Mouse (Mus musculus): ENCODE data around the gene Sgk1. TPM values are rescaled to one million over a fixed set of nuclear protein-coding genes. Genes with fewer than 3 reads are reported as not detected.
A peak's percentile ranks its signal among the peaks of the same experiment; 100 is the strongest.

Gene Sgk1
- polyA plus RNA-seq, 1 experiment from 2014 or later, result 40.0 TPM

- peaks cover 1% of the 10 kb centered on the region; the same call in 1 of the 2 replicates for H3K36me3 ChIP-seq
These were observed 109.4 kb downstream of the Sgk1 start for GRCm38 (mm10) chr10:21991351-21991840.

GRCm38 (mm10) chr10:21991986-21992833 lies 110.2 kb downstream of the Sgk1 start:
- Histone ChIP-seq H3K4me1 (replicated peaks) (peaks cover 36% of the 10 kb centered on the region), H3K27me3 (peaks cover 29% of the 10 kb centered on the region), H3K4me2 (peak overlapping the region; percentile 98), H3K9ac (no peak overlapping the region), H3K27ac (no peak overlapping the region), H3K36me3 (peaks cover 9% of the 10 kb centered on the region), H3K4me3 (peak overlapping the region; percentile 60; the same call in 1 of the 2 replicates), H3K9me3 (no peaks in the 10 kb centered on the region)
- WGBS, result 20% methylated on average over 17 of the region's 17 CpGs
- no peak for ATAC-seq (ENCODE audit: low FRiP score)

More at GRCm38 (mm10) chr10:21991351-21991840, 109.4 kb downstream of the Sgk1 start:
- peak overlapping the region; percentile 12; the same call in 1 of the 2 replicates for H3K4me3 ChIP-seq
- ATAC-seq (ENCODE audit: low FRiP score), result no peak
- H3K9me3 ChIP-seq, result no peaks in the 10 kb centered on the region
- WGBS, result 21% methylated on average over 17 of the region's 17 CpGs
- H3K27ac ChIP-seq, result no peak overlapping the region
- H3K9ac ChIP-seq, result no peak overlapping the region
- peak overlapping the region; percentile 38 for H3K4me2 ChIP-seq
- H3K27me3 ChIP-seq, result peaks cover 25% of the 10 kb centered on the region
- H3K4me1 ChIP-seq (replicated peaks), result peaks cover 35% of the 10 kb centered on the region

- WGBS, result 1% methylated on average over 30 of the region's 30 CpGs
These were observed 111.0 kb downstream of the Sgk1 start for GRCm38 (mm10) chr10:21992834-21993514.

GRCm38 (mm10) chr10:21993515-21994373 lies 111.8 kb downstream of the Sgk1 start:
- Histone ChIP-seq H3K4me1 (replicated peaks) (peaks cover 41% of the 10 kb centered on the region), H3K27ac (peak overlapping the region; percentile 73), H3K9ac (peak overlapping the region; percentile 82), H3K9me3 (no peaks in the 10 kb centered on the region), H3K36me3 (peaks cover 20% of the 10 kb centered on the region), H3K4me2 (peak overlapping the region; percentile 98), H3K27me3 (peaks cover 30% of the 10 kb centered on the region), H3K4me3 (peak overlapping the region; percentile 60)
- WGBS, result under 1% methylated on average over 60 of the region's 60 CpGs
- peak; percentile 82 for ATAC-seq (ENCODE audit: low FRiP score)

More at GRCm38 (mm10) chr10:21992834-21993514, 111.0 kb downstream of the Sgk1 start:
- Histone ChIP-seq H3K9me3 (no peaks in the 10 kb centered on the region), H3K27me3 (peaks cover 30% of the 10 kb centered on the region), H3K4me2 (peak overlapping the region; percentile 98), H3K27ac (no peak overlapping the region), H3K4me1 (replicated peaks) (peaks cover 36% of the 10 kb centered on the region), H3K36me3 (peaks cover 16% of the 10 kb centered on the region), H3K4me3 (peak overlapping the region; percentile 60), H3K9ac (peak overlapping the region; percentile 49; the same call in 1 of the 2 replicates)
- ATAC-seq (ENCODE audit: low FRiP score), result peak; percentile 55

GRCm38 (mm10) chr10:21994431-21994914 lies 112.5 kb downstream of the Sgk1 start:
- peak overlapping the region; percentile 98 for H3K4me2 ChIP-seq
- H3K27ac ChIP-seq, result peak overlapping the region; percentile 73
- WGBS, result under 1% methylated on average over 38 of the region's 40 CpGs
- peak overlapping the region; percentile 60 for H3K4me3 ChIP-seq
- peak overlapping the region; percentile 82 for H3K9ac ChIP-seq
- ATAC-seq (ENCODE audit: low FRiP score), result peak; percentile 97
- no peaks in the 10 kb centered on the region for H3K9me3 ChIP-seq
- peaks cover 25% of the 10 kb centered on the region for H3K36me3 ChIP-seq
- peaks cover 44% of the 10 kb centered on the region for H3K4me1 ChIP-seq (replicated peaks)
- H3K27me3 ChIP-seq, result peaks cover 30% of the 10 kb centered on the region

GRCm38 (mm10) chr10:21995221-21995620 lies 113.2 kb downstream of the Sgk1 start:
- Histone ChIP-seq H3K4me3 (peak overlapping the region; percentile 60), H3K9me3 (no peaks in the 10 kb centered on the region), H3K27me3 (peaks cover 30% of the 10 kb centered on the region), H3K4me1 (replicated peaks) (peaks cover 44% of the 10 kb centered on the region), H3K4me2 (peak overlapping the region; percentile 98), H3K9ac (peak overlapping the region; percentile 82; the same call in 1 of the 2 replicates), H3K27ac (no peak overlapping the region), H3K36me3 (peaks cover 25% of the 10 kb centered on the region)
- WGBS, result 13% methylated on average over 12 of the region's 12 CpGs
- ATAC-seq (ENCODE audit: low FRiP score), result no peak

GRCm38 (mm10) chr10:21995661-21996308 lies 113.8 kb downstream of the Sgk1 start:
- 70% methylated on average over 11 of the region's 11 CpGs for WGBS
- Histone ChIP-seq H3K4me2 (peak overlapping the region; percentile 98), H3K4me3 (peak overlapping the region; percentile 24), H3K36me3 (peaks cover 25% of the 10 kb centered on the region), H3K9me3 (no peaks in the 10 kb centered on the region), H3K27me3 (peaks cover 30% of the 10 kb centered on the region), H3K9ac (no peak overlapping the region), H3K27ac (no peak overlapping the region), H3K4me1 (replicated peaks) (peaks cover 48% of the 10 kb centered on the region)
- ATAC-seq (ENCODE audit: low FRiP score), result no peak

GRCm38 (mm10) chr10:21996660-21997447 lies 114.9 kb downstream of the Sgk1 start:
- WGBS, result 93% methylated on average over 14 of the region's 14 CpGs
- Histone ChIP-seq H3K4me2 (peak overlapping the region; percentile 23), H3K27ac (no peak overlapping the region)

GRCm38 (mm10) chr10:21997550-21998204 lies 115.7 kb downstream of the Sgk1 start:
- Histone ChIP-seq H3K4me1 (replicated peaks) (peaks cover 34% of the 10 kb centered on the region), H3K36me3 (peaks cover 25% of the 10 kb centered on the region), H3K27me3 (peaks cover 13% of the 10 kb centered on the region), H3K4me2 (no peak overlapping the region), H3K9ac (no peak overlapping the region), H3K4me3 (no peak overlapping the region), H3K9me3 (no peaks in the 10 kb centered on the region), H3K27ac (no peak overlapping the region)
- 89% methylated on average over 12 of the region's 12 CpGs for WGBS
- ATAC-seq (ENCODE audit: low FRiP score), result no peak

More at GRCm38 (mm10) chr10:21996660-21997447, 114.9 kb downstream of the Sgk1 start:
- no peaks in the 10 kb centered on the region for H3K9me3 ChIP-seq
- no peak for ATAC-seq (ENCODE audit: low FRiP score)
- H3K27me3 ChIP-seq, result peaks cover 21% of the 10 kb centered on the region
- peaks cover 25% of the 10 kb centered on the region for H3K36me3 ChIP-seq
- no peak overlapping the region for H3K9ac ChIP-seq
- H3K4me3 ChIP-seq, result no peak overlapping the region
- peaks cover 42% of the 10 kb centered on the region for H3K4me1 ChIP-seq (replicated peaks)

Measured in hindbrain, embryonic 13.5 days (tissue).